Mouse (Mus musculus): Measurements from ENCODE around the gene Pitpnm1.

Pitpnm1 gene

GRCm38 (mm10) chr19:4070311-4070710 is 29.5 kb upstream of the Pitpnm1 start:
- no peak for DNase-seq

- DNase-seq = no peak
These were observed 29.0 kb upstream of the Pitpnm1 start for GRCm38 (mm10) chr19:4070756-4071155.

- DNase-seq = peak; percentile 50
These were observed 28.4 kb upstream of the Pitpnm1 start for GRCm38 (mm10) chr19:4071406-4071805.

GRCm38 (mm10) chr19:4072706-4073424 is 26.9 kb upstream of the Pitpnm1 start:
- peak; percentile 10 for DNase-seq

- DNase-seq = no peak
These were observed 24.3 kb upstream of the Pitpnm1 start for GRCm38 (mm10) chr19:4075531-4075930.

- peak; percentile 54 for DNase-seq
These were observed 20.2 kb upstream of the Pitpnm1 start for GRCm38 (mm10) chr19:4079594-4079993.

- DNase-seq = peak; percentile 94
These were observed 19.2 kb upstream of the Pitpnm1 start for GRCm38 (mm10) chr19:4080511-4081009.

- peak; percentile 33 for DNase-seq
These were observed 18.4 kb upstream of the Pitpnm1 start, which contains the start of gene Cabp2 for GRCm38 (mm10) chr19:4081394-4081793. Cabp2 (plus strand) TSS chr19:4081578.

GRCm38 (mm10) chr19:4082219-4082965 is 17.4 kb upstream of the Pitpnm1 start:
- peak; percentile 57 for DNase-seq

- peak; percentile 62 for DNase-seq
These were observed 16.5 kb upstream of the Pitpnm1 start for GRCm38 (mm10) chr19:4083316-4083715.

- no peak for DNase-seq
These were observed 16.0 kb upstream of the Pitpnm1 start for GRCm38 (mm10) chr19:4083826-4084225.

- DNase-seq = peak; percentile 36
These were observed 14.8 kb upstream of the Pitpnm1 start for GRCm38 (mm10) chr19:4084984-4085383.

- DNase-seq = peak; percentile 27
These were observed 13.6 kb upstream of the Pitpnm1 start for GRCm38 (mm10) chr19:4086156-4086555.

- peak; percentile 23 for DNase-seq
These were observed 12.7 kb upstream of the Pitpnm1 start for GRCm38 (mm10) chr19:4087090-4087489.

GRCm38 (mm10) chr19:4088146-4088545 is 11.7 kb upstream of the Pitpnm1 start:
- peak; percentile 5 for DNase-seq

- peak; percentile 11 for DNase-seq
These were observed 10.7 kb upstream of the Pitpnm1 start for GRCm38 (mm10) chr19:4089128-4089527.

- no peak for DNase-seq
These were observed 9.4 kb upstream of the Pitpnm1 start for GRCm38 (mm10) chr19:4090446-4090845.

GRCm38 (mm10) chr19:4091383-4091782 is 8.4 kb upstream of the Pitpnm1 start:
- DNase-seq = no peak

GRCm38 (mm10) chr19:4092750-4093149 is 7.0 kb upstream of the Pitpnm1 start:
- DNase-seq = no peak

GRCm38 (mm10) chr19:4093772-4094171 is 6.0 kb upstream of the Pitpnm1 start:
- DNase-seq = no peak

GRCm38 (mm10) chr19:4094348-4094747 is 5.5 kb upstream of the Pitpnm1 start:
- peak; percentile 36 for DNase-seq

- DNase-seq = peak; percentile 48
These were observed 5.0 kb upstream of the Pitpnm1 start for GRCm38 (mm10) chr19:4094774-4095303.

- no peak for DNase-seq
These were observed 4.0 kb upstream of the Pitpnm1 start for GRCm38 (mm10) chr19:4095802-4096201.

All from cerebellum, adult 11-12 months (tissue).